Mouse (Mus musculus): ENCODE results near the gene Rplp0.

Gene Rplp0

DNA sequence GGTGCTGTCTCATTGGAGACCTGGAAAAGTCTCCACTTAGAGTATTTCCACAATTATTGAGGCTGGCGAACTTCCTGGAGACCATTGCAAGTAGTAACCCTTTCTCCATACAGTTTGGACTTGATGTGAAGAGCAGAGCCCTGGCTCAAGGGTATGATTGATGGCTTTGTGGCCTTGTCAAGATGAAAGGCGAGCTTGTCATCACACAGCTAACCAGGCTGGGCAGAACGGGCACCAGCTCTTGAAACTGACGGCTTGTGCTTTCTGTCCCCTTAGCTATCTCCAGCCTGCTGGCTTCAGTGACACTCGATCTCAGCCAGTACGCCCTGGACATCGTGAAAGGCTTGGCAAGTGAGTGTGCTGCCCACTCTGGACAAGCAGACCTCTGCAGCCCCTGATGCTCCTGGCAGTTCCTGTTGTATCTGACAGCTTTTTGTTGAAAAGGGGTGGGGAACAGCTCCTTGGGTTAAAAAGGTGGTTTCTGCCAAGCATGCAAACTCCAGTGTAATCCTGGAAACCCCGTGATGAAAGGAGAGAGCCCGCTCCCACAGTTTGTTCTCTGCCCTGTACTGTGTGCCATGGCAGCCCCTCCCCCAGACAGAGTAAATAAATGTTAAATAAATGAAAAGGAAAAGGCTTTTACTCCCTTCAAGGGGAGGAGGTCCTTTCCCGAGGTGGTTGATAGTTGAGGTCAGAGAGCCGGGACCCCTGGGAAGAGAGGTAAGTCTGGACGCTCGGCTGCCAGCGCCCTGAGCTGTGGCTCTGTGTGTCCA, 21.1 kb downstream of the Rplp0 start:
- no peak for DNase-seq (ENCODE audit: low spot score in 2 of 2)

DNA sequence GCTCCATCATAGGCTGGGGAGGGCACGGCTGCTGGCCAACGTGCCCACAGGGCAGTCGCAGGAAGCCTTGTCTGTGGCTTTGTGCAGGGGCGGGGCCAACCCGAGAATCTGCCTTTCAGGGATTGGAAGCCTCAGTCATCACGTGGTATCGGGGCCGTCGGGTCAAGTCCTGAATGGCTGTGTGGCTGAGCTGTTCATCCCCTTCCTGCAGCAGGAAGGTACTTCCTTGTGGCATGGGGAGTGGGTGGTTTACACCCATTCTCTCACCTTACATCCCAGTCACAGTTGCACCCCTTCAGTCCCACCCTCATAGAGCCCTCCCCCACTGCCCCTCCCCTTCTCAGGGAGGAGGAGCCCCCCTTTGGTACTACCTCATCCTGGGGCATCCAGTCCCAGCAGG, 22.4 kb downstream of the Rplp0 start:
- DNase-seq (ENCODE audit: low spot score in 2 of 2), result no peak

- DNase-seq (ENCODE audit: low spot score in 2 of 2), result no peak
Observed at GRCm38 (mm10) chr5:115585616-115586015, 26.3 kb downstream of the Rplp0 start.

- DNase-seq (ENCODE audit: low spot score in 2 of 2), result no peak
Observed at GRCm38 (mm10) chr5:115586166-115586565, 26.9 kb downstream of the Rplp0 start.

- no peak for DNase-seq (ENCODE audit: low spot score in 2 of 2)
Observed at GRCm38 (mm10) chr5:115586780-115587179, 27.5 kb downstream of the Rplp0 start.

- DNase-seq (ENCODE audit: low spot score in 2 of 2), result no peak
Observed at GRCm38 (mm10) chr5:115591028-115591427, 31.8 kb downstream of the Rplp0 start.

DNA sequence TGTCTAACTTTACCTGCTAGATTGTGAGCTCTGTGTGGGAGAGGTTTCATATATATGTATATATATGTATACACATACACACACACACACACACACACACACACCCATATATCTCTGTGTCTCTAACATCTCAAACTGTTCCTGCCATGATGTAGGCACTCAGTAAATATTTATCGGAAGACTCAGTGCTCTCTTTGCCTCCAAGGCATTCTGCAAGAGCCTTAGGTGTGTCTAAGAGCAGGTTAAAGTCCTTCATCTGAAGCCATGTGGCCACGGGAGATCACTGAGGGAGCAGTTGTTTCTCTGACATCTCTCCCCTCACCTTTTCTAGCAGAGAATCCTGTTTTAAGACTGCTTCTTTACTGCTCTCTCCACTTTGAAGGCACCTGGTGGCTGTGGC, 32.2 kb downstream of the Rplp0 start:
- DNase-seq (ENCODE audit: low spot score in 2 of 2), result no peak

DNA sequence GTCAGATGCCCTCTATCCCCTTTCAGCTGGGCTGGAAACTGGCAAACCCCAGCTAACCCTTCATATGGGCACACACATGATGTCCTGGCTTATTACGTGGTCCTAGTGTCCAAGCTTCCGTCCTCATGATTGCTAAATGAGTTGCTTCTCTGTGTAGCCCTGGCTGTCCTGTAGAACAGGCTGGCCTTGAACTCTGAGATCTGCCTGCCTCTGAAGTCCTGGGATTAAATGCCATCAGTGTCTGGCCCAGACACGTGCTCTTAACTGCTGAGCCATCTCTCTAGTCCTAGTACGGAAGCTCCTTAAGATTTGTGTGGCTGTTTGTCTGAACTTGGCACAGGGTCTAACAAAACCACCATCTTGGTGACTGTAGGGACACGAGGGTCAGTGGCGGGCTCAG, 44.3 kb downstream of the Rplp0 start:
- no peak for DNase-seq (ENCODE audit: low spot score in 2 of 2)

DNA sequence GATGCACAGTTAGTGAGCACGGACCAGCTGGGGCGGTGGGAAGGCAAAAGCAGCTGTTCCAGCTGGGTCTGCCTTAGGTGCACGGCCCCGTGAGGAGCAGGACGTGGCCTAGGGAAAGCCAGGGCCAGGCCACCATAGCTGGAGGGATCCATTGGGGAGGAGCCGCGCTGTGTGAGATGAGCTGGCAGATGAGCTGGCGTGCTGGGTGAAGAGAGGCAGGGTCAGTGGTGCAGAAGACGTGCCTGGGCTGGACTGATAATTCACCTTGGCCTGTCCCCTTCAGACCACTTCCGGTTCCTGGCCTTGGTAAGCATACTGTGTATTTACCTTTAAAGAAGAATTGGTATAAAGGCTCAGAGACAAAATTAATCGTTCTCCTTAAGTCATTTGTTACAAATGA, 52.3 kb downstream of the Rplp0 start:
- DNase-seq (ENCODE audit: low spot score in 2 of 2), result no peak

Data from spleen, postnatal 4 days (tissue).